Mouse (Mus musculus): ENCODE data around the gene Fbln2. TPM values are rescaled to one million over a fixed set of nuclear protein-coding genes. Genes with fewer than 3 reads are reported as not detected.
A peak's percentile ranks its signal among the peaks of the same experiment; 100 is the strongest.
"Not testable (repeated sequence)": the region's sequence is repeated elsewhere in the genome, so short reads cannot be mapped to it uniquely, and the experiment has no call there.

Gene Fbln2
- total RNA-seq (2021): 10 to 100 TPM; 42.5 to 50.6 TPM
- long read RNA-seq, experiment 1, full-length matches to known transcripts: 15 of 32 reads
- long read RNA-seq, experiment 1, partial matches to known transcripts: 15 of 32 reads
- long read RNA-seq, experiment 1, other reads (novel, unspliced or antisense): 2 of 32 reads
- long read RNA-seq, experiment 2, full-length matches to known transcripts: 10 of 28 reads
- long read RNA-seq, experiment 2, partial matches to known transcripts: 17 of 28 reads
- long read RNA-seq, experiment 2, other reads (novel, unspliced or antisense): 1 of 28 reads

DNA sequence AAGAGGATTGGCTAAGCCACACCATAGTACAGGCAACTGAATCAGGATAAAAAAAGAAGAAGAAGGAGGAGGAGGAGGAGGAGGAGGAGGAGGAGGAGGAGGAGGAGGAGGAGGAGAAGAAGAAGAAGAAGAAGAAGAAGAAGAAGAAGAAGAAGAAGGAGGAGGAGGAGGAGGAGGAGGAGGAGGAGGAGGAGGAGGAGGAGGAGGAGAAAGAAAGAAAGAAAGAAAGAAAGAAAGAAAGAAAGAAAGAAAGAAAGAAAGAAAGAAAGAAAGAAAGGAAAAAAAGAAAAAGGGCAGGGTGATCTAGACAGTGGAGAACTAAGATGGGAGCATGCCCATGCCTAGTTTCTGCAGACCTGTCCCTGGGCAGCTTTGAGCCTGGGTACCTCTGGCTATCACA, at the start of gene Fbln2:
Gene Fbln2 (plus strand): TSS at position 301 of the 400 bp plus-strand sequence.
- intact Hi-C loops (cut with DNase I); DNase-seq: not testable (repeated sequence)

DNA sequence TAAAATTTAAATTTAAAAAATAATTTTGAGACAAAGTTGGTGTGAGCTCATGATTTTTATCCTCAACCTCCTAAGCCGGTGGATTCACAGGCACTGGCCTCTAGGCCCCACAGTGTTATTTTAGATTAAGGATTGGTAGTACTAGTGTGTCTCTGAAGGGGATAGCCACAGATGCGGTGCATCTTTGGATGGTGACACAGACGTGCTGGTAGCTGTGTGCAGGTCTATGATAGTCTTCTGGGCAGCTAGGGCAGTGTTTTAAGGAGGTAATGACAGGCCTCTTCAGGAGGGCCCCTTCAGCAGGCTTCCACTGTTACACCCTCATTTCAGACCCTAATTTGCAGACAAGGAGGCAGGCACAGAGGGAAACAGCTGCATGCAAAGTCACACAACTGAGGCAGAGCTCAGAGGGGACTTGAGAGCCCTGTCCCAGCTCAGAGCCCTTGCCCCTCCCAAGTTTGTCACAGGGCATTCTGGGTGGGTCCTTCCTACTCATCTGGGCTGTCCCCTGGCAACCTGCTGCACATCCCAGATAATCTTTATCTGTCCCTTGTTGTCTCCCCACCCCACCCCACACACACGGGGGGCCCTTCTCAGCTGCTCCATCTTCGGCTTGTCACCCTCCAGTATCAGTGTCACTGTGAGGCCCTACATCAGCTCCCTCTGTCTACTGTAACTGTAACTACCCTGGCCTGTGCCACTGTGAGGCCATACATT, 48.9 kb upstream of the Fbln2 start:
- intact Hi-C loops (cut with DNase I): no loop called here
- DNase-seq: no peak

- intact Hi-C loops (cut with DNase I): loop anchor here (2.0 kb wide), 1 partner anchor 116 kb away; no protein-coding TSS in a partner anchor
Observed at GRCm38 (mm10) chr6:91164584-91164983, 47.7 kb upstream of the Fbln2 start.

DNA sequence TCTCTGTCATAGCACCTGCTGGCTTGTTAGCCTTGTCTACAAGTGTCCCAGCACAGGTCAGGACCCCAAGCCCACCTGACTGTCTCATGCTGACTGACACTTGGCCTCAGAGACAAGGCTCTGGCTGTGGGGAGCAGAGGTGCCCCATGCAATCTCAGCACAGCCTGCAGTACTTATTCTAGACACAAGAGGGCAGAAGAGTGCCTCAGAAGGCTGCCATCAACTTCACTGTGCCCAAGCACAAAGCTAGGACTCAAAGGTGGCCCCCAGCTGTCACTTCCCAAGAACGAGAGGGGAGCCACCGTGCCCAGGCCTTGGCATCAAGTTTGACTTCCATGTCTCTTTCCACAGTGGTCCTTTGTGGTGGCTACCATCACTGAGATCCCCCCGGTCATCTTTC, 47.0 kb upstream of the Fbln2 start:
- intact Hi-C loops (cut with DNase I): loop anchor here (2.0 kb wide), 1 partner anchor 116 kb away; no protein-coding TSS in a partner anchor
- DNase-seq: peak; percentile 42 to 53

More at GRCm38 (mm10) chr6:91164584-91164983, 47.7 kb upstream of the Fbln2 start:
- no peak for DNase-seq

GRCm38 (mm10) chr6:91167828-91168227, 44.4 kb upstream of the Fbln2 start:
- no peak for DNase-seq
- intact Hi-C loops (cut with DNase I): no loop called here

DNA sequence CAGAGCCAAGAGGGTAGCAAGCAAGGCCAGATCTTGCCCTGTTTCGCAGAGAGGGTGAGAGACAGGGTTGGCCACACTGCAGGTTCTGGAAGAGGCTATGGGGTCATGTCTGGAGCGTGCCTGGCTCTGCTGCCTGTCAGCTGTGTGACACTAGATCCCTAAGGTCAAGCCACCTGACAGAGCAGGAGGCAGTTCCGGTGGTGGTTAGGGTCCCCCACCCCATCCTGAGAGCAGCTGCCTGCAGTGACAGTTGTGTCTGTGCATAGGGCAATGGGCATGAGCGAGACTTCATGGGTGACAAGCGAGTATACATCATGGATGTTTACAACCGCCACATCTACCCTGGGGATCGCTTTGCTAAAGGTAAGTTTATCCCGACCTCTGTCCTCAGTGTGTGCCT, 43.1 kb upstream of the Fbln2 start:
- no peak for DNase-seq
- intact Hi-C loops (cut with DNase I): no loop called here

DNA sequence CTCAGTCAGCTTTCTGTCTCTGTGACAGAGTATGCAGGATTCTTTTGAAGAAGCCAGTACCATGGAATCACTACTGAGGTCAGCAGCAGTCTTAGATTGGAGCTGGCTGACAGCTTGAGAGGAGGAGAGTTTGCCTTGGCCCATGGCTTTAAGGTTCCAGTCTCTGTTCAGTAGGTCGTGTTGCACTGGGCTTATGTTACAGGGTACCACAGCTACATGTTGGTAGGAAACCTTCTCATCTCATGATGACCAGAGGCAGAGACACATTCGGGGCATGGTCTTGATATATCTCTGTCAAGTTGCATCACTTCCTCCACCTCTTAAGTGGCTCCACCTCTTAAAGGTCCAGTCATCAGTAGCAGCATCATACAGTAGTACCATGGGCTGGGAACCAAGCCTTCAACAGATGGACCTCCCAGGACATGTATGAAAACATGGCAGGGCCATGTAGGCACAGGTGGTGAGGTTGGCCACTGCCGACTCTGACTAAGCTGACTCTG, 40.8 kb upstream of the Fbln2 start:
- no peak for DNase-seq
- intact Hi-C loops (cut with DNase I): loop anchor here (5.0 kb wide), 1 partner anchor 241 kb away; the partner anchor contains the start of gene Wnt7a

- intact Hi-C loops (cut with DNase I): loop anchor here (2.0 to 5.0 kb wide), 2 partner anchors 108 to 240 kb away; partner anchors contain the start of gene Wnt7a
Observed at GRCm38 (mm10) chr6:91172381-91172780, 39.9 kb upstream of the Fbln2 start.

DNA sequence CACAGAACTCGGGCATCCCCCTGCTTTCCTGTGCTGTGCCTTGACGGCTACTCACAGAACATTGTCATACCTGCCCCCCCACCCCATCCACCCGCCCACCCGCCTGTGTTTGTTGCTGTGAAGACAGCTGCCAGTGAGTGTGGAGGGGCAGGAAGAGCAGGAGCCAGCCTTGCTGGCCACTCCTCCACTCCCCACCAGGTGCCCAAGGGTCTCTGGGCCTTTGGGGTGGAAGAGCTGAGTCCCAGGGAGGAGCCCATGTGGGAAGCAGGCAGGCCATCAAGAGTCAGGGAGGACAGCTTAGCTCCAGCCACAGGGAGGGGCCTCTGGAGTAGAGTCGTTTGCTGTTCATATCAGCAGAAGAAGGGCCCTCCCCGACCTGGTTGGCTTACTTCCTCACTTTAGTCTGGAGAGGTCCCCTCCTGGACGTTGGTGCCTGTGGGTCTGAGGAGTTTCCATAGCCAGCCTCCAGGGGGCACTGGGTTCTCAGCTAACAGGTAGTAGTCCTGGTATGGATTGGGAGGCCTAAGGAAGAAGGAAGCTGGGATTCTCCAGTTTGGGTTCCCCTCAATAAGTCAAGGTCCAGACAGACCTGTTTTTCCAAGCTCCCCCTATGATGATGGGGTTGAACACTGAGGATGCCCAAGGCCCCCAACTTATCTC, 38.9 kb upstream of the Fbln2 start:
- intact Hi-C loops (cut with DNase I): loop anchor here (2.0 to 5.0 kb wide), 2 partner anchors 107 to 239 kb away; partner anchors contain the start of gene Wnt7a
- DNase-seq: peak; percentile 58 to 76

More at GRCm38 (mm10) chr6:91172381-91172780, 39.9 kb upstream of the Fbln2 start:
- DNase-seq: no peak

- intact Hi-C loops (cut with DNase I): loop anchor here (5.0 kb wide), 1 partner anchor 238 kb away; the partner anchor contains the start of gene Wnt7a
Observed at GRCm38 (mm10) chr6:91174211-91174610, 38.0 kb upstream of the Fbln2 start.

DNA sequence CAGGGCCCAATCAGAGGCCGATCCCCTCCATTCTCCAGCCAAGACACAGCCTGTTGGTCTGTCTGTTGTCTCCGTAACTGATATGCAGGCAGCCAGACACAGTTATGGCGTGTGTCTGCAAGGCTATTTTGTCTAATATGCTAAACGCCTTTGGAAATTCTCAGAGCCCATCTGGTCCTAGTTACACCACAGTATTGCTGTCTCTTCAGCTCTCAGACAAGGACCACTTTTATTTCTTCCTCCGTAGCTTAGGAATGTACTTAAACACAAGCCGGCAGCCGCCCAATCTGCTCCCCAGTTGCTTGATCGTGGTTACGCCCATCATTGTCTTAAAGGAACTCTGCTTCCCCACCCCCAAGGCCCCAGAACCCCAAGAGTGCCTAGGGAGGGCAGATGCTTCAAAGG, 31.5 kb upstream of the Fbln2 start:
- intact Hi-C loops (cut with DNase I): no loop called here
- peak in 1 of 2 experiments; percentile 47 for DNase-seq

More at GRCm38 (mm10) chr6:91174211-91174610, 38.0 kb upstream of the Fbln2 start:
- no peak for DNase-seq

DNA sequence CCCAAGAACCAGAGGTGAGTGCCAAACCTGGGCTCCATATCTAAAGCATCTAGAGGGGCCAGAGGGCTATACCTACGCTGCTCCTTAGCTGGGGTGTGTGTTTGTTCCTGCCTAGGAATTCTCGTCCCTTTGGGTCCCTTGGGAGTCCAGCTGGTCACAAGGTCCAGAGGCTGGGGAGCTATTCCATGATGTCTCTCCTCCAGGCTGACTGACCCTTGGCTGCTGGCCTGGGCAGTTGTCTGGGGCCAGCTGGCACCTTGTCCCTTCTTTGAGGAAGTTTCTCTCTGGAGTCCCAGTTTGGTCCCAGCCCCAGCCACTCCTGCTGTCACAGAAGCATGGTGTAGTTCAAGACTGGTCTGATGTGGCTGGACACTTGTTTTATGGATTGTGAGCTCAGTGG, 30.9 kb upstream of the Fbln2 start:
- DNase-seq: peak; percentile 92
- intact Hi-C loops (cut with DNase I): no loop called here

DNA sequence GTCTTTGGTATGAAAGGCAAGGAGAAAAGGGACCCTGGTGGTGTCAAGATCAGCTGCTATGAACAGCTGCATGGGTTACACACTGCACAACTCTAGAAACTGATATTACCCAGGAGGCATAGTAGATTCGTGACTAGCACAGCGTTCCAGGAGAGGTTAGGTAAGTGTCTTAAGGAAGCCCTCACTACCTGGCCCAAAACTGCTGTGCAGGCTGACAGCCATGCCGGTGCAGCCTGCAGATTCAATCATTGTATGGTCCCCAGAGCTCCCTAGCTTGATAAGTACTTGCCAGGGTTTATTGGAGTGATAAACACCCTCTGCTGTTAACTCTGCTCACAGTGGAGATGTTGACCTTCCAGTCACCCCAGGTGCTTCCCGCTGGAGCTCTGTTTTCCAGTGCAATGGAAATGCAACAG, 30.2 kb upstream of the Fbln2 start:
- no peak for DNase-seq
- intact Hi-C loops (cut with DNase I): no loop called here

DNA sequence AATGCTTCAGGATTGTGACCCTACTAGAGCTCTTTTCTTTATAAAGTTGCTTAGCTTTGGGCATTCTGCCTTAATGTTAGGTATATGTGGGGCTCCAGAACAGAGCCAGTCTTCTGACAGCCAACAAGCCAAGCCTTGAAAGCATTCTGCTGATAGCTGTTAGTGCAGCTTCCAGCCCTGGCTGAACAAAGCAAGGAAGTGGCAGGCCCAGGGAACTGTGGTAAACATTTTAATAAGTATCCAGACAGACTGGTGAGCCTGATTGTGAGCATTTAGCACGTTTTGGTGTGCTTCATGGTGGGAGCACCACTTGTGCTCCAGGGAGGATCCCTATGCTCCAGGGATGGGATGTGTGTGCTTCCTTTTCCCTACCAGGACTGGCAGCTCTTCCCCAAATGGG, 29.2 kb upstream of the Fbln2 start:
- intact Hi-C loops (cut with DNase I): no loop called here
- DNase-seq: no peak

GRCm38 (mm10) chr6:91183980-91184379, 28.3 kb upstream of the Fbln2 start:
- intact Hi-C loops (cut with DNase I): no loop called here
- DNase-seq: peak; percentile 41 to 59

GRCm38 (mm10) chr6:91184776-91185175, 27.5 kb upstream of the Fbln2 start:
- intact Hi-C loops (cut with DNase I): no loop called here
- DNase-seq: peak in 1 of 2 experiments; percentile 28

DNA sequence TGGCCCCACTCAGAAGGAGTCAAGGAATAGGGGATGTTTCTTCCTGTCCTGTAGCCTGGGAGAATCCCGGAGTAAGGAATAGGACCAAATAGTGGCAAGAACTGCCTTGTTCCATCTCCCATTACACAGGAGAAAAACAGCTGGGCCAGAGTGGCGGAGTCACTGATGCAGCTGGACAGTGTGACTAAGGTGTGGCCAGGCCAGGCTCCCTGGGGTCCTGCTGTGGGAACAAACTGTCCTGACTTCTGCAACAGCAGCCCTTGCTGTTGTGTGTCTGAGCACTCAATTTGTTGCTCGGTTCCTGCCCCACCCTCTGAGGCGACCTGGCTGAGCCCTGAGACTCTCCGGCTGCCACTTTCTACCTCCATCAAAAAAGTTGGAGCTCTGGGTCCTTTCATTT, 26.8 kb upstream of the Fbln2 start:
- DNase-seq: peak; percentile 65 to 87
- intact Hi-C loops (cut with DNase I): no loop called here

- intact Hi-C loops (cut with DNase I): no loop called here
- no peak for DNase-seq
Observed at GRCm38 (mm10) chr6:91186161-91186931, 25.9 kb upstream of the Fbln2 start.

- DNase-seq: no peak
- intact Hi-C loops (cut with DNase I): no loop called here
Observed at GRCm38 (mm10) chr6:91186934-91187333, 25.3 kb upstream of the Fbln2 start.

DNA sequence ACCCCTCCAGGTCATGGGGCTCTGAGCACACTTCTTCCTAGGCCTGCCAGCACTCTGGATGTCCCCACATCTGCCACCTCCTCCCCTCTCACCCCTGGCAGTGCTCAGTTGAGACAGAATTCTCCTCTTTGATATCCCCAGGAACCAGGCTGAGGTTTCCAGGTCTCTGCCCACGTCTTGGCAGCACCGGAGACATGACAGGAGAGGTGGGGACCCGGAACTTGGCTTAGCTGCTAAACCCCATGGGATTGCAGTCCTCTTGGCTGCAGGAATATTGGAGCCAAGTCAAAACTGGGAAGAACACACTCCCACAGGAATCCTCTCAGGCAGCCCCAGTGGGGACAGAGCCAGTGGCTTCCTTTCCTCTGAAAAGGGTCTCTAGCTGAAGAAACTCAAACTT, 24.4 kb upstream of the Fbln2 start:
- no peak for DNase-seq
- intact Hi-C loops (cut with DNase I): no loop called here
